Mouse (Mus musculus) thymus, postnatal 25 days (tissue): ENCODE data around the gene Fam120a.

ENCODE experiments used
- DNase-seq: peaks from one replicate; pipeline ENCODE4 v3.0.0; 2022

Fam120a gene

DNA sequence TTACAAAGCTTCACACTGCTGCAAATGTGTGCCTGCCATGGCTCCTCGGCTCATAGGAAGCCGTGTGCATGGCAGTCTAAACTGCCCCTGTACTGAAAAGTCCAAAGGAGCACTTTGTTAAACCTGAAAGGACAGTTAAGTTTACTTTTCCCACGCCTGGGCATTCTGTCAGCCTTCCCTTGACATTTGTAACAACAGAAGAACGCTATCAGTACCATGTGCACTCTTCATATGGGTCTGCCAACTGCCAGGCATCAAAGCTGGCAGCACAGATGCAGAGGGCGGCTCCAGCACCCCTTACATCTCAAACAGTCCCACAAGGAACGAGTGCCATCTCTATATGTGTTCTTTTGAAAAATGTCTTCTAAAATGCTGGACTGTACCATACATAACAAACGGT is 56.4 kb downstream of the Fam120a start:
- DNase-seq: no peak

DNA sequence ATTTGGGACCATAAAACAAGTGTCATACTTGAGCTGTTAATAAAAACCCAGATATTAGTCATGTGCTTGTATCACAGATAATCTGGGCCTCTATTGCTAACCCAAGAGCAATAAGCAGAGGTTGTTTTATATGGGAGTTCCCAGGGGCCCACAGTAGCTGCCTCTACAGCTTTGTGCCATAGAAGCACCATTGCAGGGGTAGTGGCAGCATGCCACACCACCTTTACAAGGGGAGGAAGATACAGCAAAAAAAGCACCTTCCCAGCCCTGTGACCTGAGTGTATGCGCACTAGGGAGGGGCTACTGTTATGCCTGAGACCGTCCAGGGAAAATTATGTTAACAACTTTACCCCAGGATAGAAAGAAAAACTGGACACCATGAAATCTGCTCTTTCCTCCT is 62.4 kb downstream of the Fam120a start:
- no peak for DNase-seq

DNA sequence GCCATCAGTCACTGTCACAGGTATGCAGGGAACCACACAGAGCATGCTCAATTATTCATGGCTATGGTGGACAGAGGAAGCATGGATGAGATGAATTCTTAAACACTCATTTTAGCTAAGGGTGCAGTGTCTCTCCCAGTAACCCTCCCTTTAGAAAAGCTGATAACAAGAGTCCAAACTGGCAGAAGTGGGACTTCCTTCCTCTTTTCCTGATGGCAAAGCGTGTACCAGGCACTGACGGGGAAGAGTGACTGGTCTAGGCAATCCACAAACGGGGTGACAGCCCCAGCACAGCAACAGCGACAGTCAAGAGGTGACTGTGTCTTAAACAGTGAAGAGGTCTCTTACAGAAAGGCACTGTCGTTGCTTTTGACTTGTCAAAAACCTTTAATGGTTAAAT is 72.4 kb downstream of the Fam120a start:
- DNase-seq: no peak

DNA sequence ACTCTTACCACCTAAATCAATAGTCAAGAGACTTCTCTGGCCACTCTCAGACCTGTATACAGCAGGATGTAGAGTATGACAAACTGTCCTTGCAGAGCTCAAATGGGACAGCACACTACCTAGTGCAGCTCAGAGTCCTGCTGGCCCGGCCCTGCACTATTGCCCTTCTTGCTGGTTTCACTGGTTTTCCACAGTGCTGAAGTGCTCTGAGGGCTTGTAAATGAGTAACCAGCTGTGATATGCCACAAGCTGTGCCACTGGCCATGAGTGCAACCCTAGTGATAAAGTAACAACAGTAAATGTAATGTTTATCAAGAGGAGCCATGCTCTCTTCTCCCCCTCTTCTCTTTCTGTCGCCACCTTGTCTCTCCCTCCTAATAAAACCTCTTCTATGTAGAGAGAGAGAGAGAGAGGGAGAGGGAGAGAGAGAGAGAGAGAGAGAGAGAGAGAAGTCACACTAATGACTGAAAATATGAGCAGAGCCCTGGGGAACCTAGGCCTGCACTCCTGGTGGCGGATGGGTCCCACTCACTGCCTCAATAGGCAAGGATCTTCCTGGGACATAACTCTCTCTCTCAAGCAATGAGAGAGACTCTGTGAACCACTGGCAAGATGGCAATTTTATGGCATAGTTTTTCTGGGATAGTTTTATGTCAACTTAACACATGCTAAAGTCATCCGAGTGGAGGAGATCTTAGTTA is 77.4 kb downstream of the Fam120a start:
- DNase-seq: no peak

DNA sequence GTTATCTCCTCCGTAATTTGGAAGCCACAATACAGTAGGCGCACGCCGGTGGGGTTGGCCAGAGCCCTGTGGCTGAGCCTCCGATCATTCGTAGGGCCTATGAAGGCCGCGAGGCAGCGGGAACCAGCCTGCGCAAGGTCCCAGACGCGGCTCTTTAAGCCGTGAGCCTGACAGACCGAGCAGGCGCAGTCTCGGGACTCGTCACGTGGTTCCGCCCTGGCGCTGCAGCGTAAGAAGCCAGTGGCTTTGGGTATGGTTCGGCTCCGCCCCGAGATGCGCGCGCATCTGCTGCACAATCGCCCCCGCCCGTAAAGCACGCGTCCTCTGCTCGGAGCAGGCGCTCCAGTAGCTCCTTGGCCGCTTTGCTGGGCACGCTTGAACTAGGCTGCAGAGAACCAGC is 89.3 kb downstream of the Fam120a start:
- peak; percentile 98 for DNase-seq

DNA sequence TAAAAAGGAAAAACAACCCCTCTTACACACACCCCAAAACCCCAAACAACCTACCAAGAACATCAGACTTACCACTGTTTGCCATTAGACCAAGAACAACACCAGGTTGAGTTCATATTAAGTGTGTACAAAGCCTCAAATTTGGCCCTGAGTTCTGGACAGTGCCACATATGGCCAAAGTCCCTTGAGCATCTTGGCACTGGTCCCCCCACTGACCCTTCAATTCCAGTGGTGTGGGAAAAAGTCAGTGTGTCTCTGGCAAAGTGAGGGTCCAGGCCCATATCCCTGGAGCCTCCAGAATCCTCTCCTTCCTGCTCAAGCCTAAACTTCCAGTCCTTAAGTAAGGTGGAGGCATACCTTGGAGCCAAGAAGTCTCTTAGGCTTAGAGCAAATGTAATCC is 90.0 kb downstream of the Fam120a start:
- DNase-seq: no peak

DNA sequence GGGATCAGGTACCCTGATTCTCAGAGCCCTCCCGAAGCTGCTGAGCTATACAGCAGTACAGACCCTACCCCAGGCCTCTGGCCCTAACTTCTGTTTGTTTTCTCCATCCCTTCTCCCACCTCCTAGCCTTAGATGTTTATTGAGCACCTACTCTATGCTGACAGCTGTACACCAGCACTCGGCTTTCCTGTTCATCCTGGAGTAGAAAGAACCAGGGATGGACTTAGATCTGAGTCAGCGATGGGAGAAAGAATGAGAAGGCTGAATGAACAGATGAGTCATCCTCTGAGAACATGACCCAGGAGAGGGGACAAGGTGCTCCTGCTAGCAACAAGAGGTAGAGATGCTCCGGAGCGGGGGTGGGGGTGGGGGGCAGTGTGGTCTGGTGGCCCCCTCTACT is 95.1 kb downstream of the Fam120a start:
- no peak for DNase-seq

DNA sequence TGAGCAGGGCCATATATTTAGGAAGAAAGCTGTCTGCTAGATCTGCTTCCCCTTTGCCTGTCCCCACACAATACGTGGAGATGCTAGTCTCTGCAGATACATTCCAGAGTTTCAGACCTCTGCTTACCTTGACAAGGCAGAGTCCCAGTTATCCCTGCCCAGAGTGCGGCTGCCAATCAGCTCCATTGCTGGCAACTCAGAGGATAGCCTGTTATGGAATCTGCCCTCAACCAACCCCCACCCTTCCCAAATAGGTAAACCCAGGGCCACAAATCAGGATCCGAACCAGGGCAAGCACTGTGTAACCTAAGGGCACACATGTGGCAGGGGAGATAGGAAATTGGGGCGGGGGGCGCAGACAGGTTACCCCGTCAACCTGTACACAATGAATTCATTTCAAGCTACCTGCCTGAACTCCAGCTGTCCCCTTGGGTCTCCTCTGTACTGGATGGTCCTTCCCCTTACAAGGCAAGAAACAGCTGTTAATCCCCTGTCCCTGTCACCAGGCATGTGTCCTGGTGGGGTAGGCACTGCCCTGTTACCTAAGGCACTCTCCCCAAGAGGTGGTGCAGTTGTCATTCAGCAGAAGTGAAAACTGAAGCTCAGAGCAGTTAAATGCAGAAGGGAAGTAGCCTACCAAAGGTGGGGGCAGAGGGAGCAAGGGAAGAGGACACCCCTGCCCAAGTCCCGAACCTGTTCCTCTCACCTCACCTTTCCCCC is 95.8 kb downstream of the Fam120a start:
- DNase-seq: peak; percentile 54

DNA sequence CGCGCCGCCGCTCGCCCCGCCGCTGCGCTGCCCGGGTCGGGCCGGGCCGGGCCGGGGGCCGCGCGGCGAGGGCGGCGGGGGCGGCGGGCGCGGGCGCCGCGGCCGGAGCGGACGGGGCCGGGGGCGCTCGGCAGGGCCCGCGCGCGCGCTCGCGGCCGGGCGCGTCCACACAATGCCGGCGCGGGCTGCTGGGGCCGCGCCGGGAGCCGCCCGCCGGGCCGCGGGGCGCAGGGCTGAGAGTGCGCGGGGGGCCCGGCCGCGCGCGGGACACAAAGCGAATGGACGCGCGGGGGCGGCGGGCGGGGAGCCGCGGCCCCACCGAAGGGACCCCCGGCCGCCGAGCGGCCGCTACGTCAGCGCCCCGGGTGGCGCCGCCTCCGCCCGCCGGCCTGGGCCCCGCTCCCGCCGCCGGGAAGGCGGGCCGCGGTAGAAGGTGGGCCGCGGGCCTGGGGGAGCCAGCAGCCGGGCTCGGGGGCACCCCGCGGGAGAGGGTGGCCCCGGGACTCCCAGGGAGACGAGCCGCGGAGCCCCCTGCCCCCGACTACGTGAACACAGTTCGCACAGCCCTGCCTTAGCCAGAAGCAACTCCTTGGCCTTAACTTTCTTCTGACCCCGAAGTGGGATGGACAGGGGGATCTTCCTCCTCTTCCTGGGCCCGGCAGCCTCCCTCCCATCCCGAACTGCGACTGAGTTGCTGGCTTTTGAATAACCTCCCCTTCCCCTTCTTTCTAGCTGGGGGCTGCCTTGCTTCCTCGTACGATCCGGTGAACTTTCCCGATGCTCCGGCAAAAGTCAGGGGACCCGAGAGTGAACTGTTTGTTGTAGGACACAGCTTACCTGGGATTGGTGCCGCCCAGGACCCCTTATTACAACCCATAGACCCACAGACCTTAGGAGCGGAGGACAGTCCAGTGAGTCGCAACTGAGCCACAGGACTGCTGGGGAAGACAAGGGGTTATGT is 96.8 kb downstream of the Fam120a start, which contains the start of gene Phf2:
Phf2 (minus strand) TSS at position 349 of the 961 bp plus-strand sequence.
- DNase-seq: peak; percentile 58

DNA sequence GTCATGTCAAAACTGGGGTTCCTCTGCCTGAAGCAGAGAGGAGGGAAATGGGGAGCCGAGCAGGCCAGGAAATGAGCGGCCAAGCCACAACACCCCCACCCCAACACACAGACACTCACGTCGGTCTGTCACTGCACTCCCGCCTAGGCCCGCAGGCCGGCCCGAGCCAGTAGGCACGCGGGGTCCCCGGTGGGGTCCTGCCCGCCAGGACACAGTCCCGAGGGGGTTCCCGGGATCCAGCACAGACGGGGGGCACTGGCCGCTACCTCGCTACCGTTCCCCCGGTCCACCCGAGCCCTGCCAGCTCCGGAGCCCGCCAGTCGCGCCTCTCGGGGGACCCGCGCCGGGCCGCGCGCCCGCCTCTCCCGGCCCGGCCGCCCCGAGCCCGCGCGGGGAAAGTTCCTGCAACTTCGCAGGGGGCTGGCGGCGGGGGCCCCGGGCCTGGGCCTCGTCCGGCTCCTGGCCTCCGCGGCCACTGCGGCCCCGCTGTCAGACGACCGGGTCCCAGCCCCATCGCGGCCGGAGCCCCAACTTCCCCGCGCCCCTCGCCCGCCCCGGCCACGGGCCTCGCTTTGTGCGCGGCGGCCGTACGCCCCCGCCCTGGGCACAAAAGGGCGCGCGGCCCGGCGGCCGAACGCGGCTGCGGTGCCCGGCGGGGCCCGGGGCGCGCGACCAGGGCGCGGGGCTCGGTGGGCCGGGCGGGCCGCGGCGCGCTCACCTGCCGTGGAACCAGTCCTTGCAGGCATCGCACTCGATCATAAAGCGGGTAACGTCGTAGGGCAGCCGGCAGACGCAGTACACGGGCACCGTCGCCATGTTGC is 97.7 kb downstream of the Fam120a start:
- DNase-seq: peak; percentile 82

DNA sequence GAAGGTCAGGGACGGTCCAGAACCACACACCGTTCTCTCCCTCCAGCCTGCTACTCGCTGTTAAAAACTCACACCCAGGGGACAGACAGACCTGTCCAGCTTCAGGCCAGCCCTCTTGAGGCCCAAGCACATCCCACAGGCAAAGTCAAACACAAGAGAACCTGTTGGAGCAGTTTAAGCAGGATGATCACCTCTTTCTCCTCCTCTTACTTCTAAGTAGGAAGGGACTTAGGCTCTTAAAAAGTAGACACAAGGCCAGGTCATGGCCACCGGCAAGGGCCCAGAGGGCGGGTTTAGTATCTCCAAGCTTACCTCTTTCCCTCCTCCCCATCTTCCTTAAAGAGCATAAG is 98.2 kb downstream of the Fam120a start:
- no peak for DNase-seq

DNA sequence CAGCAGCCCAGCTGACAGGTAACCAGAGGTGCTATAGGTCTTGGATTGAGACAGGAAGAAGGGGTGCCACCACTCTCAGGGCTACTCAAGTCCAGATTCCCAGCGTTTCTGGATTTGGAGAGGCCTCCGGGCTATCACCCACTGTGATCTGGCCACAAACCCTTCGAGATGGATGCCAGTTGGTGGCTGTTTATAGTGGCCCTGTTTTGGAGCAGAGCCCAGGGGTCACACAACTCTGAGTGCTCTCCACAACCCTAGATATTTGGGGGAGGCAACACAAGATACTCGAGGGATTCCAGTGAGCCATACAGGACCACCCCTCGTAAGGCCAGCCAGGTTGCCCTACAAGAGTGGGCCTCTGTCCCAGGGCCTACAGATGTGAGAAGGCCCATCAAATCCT is 98.7 kb downstream of the Fam120a start:
- peak; percentile 44 for DNase-seq

DNA sequence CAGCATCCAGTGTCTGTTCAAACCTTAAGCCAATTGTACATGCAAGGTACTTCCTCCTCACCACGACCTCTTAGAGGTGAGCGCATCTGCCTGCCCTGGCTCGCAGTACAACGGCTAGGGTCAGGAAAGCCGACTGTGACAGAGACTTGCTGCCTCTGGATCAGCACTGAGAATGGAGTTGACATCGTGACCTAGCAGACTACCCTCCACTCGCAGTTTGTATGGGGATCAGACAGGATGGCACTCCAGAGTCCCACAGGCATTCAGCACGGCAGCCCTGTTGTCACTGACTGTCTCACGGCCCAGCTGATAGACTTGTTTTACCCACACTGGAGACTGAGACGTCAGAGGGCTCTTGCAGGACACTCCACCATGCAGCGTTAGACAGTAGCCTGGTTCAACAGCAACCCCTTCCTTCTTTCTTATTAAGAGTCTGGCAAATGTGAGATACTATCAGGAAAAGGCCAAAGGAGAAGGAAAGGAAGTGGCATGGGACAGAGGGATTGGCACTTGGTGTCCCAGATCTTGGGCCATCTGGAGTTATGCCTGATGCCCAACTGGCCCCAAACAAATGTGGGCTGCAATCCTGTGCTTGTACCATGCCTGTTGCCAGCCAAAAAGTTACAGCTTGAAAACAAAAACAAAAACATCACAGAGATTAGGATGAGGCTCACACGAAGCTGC is 103.0 kb downstream of the Fam120a start:
- peak; percentile 63 for DNase-seq

DNA sequence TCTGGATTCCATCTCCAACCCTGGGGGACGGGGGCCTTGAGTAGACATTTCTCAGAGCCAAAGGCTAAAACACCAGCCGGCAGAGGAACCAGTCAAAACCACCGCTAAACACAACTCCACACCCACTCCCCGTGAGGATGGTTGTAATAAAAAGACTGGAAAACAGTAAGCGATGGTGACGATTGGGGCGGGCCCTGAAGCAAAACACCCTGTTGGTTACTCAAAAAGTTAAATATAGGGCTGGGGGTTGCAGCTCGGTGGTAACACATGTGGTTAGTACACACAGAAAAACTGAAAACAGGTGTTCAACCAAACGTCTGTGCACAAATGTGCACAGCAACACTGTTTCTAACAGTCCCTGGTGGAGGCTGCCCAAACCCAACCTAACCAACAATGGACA is 104.3 kb downstream of the Fam120a start:
- peak; percentile 82 for DNase-seq

DNA sequence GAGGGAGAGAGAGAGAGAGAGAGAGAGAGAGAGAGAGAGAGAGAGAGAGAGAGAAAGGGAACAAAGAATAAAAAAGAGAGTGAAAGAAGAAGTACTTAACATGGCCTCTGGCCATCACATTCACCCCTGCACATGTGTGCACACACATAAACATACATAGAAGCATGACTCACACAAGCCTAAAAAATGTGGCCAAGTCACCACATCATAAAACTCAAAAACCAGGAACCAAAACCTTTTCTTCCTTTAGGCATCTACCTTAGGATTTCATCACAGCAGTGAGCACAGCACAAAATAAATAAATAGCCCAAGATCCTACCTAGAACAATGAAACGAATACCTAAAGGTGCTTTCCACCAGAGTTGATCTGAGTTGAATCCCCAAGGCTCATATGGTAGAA is 105.9 kb downstream of the Fam120a start:
- no peak for DNase-seq

DNA sequence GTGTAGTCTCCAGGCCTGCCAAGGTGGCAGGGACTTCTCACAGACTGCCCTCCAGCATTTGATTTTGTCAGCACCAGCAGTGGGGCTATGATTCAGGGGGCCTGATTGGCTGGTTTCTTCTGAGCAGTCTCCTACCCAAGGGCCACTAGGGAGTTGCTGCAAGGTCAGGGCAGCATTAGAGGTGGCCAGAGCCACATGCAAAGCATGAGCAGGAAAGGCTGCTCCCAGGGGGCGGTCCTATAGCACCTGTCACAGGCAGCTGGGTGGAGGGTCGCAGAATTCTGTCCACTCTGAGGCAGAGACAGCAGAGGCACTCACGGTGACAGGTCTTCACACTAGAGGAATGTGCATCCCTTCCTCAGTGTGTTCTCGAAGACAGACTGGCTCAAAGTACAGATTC is 109.0 kb downstream of the Fam120a start:
- peak; percentile 13 for DNase-seq

DNA sequence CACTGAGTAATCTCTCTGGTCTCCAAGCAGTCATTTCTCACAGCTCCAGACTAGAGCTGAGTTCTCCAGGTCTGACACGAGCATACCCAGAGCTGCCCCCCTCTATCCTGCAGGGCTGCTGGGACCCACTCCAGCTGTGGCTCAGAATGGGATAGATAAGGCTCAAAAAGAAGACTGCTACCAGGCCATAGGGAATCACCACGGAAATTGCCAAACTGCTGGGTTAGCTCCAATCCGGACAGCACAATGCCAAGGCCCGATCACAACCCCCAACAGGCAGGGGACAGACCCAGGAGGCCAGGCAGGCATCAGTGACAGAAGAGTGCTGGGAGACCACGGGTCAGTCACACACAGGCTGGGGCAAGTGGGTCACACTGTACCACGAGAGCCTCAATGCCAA is 109.8 kb downstream of the Fam120a start:
- no peak for DNase-seq

DNA sequence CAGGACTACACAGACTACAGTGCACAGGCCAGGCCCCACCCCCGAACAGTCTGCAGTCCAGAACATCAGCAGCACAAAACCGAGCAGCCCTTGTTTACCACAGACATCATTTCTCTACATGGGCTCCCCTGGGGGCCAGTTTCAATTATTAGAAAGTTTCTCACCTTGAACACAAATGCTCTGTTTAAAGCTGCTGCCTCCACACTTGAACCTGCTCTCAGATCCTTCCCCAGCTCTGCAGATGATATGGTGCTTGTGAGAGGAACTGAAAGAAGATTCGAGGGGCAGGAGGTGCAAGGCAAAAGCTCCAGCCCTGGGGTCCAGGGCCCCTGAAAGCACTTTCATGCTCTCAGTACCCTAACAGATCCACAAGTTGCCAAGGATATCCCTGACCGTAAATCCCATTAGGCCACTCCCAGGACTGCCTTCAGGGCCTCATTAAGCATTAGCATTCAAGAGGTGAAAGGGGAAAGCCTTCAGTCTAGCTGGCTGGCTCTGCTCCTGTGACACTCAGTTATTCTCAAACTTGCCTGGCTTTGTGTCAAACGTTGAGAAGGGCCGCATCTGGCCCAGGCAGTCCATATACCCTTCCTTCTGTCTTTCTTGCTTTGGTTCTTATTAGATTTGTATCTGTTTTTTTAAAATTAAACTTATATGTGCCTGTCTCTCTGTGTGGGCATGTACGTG is 110.4 kb downstream of the Fam120a start:
- DNase-seq: no peak

DNA sequence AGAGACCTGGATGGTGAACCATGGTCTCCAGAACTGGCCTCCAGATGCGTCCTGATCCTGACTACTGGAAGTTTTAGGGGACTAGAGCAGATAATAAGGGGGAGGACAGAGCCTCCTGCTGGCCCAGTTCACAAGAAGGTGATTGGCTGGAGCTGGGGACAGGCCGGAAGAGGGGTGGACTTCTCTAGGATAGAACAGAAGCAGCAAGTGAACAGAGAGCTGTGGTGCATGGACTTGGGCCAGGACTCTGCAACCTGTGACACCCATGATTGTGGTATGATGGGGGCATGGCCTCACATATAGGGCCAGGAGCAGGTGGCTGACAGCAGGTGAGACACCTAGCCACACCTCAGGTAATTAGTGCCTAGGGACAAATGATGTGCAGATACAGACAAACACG is 113.9 kb downstream of the Fam120a start:
- no peak for DNase-seq

DNA sequence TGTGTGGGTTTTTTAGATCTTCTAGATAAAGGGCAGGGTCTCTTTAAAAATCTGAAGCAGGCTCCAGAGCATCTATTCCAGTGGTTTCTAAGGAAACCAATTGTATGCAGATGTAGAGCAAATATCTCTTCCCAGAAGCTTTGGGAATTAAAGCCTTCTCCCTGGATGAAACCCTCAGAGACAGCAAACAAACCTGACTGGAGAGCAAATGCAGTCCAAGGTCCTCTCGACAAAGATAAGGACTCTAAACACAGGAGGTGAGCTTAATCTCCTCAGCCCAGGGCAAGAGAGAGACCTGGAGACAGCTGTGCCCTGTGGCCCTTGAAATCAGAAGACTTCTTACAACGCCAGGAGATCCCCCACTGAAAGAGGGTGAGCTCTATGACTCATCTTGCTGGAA is 114.3 kb downstream of the Fam120a start:
- DNase-seq: no peak

DNA sequence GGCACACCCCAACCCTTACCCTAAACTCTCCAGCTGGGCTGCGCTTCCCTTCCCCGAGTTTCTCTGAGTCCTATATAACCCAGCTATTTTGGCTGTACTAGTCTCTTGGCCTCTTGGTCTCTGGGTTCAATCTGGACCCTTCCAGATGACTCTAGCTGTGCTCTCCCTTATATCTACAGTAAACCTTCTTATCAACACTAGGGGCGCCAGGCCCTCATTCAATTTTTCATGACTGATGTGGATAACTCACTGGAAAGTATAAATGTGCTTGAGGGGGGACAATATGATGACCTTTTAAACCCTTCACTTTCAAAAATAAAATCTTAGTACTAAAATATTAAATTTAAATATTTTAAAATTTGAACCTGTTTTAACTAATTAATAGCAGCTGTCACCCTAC is 115.0 kb downstream of the Fam120a start:
- peak; percentile 30 for DNase-seq
